In genomic region chr2:172999630-173000284, GRCm38 (mm10) we compare ENCODE assay signal across 8 mouse cellular contexts. TPM values are rescaled to one million over a fixed set of nuclear protein-coding genes. Genes with fewer than 3 reads are reported as not detected.
DNase-seq lines count a peak whose midpoint lies in the region; ATAC-seq lines count a peak whose summit lies in the region.

TSS of gene Rae1 (plus strand) at chr2:173000117.

- H3K27me3 ChIP-seq in hindbrain, embryonic 15.5 days: peaks cover 5% of the 10 kb centered on the region; the same call in 1 of the 2 replicates

- peaks cover 18% of the 10 kb centered on the region for H3K36me3 ChIP-seq in hindbrain, embryonic 15.5 days

- ATAC-seq in hindbrain, embryonic 15.5 days (ENCODE audit: low FRiP score, low read depth): peak; percentile 97

- H3K4me3 ChIP-seq in hindbrain, embryonic 15.5 days: peak within 1 kb of the TSS; percentile 83

- peak within 1 kb of the TSS; percentile 82 for H3K4me2 ChIP-seq in hindbrain, embryonic 15.5 days

- H3K9me3 ChIP-seq in hindbrain, embryonic 15.5 days: no peaks in the 10 kb centered on the region

- 0% methylated on average over 45 of the region's 45 CpGs for WGBS in hindbrain, embryonic 15.5 days

- peaks cover 15% of the 10 kb centered on the region for H3K4me1 ChIP-seq in hindbrain, embryonic 15.5 days (replicated peaks)

- peak; percentile 98 for DNase-seq in R1 (ENCODE audit: low read depth, low spot score)
- peak; percentile 99 for DNase-seq in cerebellum, postnatal 25 days
- peak; percentile 99 for DNase-seq in frontal cortex, postnatal 36 days (ENCODE audit: low spot score in 2 of 2)
- peak; percentile 98 for DNase-seq in left cerebral cortex, adult 11 months (ENCODE audit: low spot score)
- DNase-seq in lung, postnatal 4 days: peak; percentile 99
- peak; percentile 98 for DNase-seq in retina, postnatal 7 days (ENCODE audit: low read depth, low spot score)
- DNase-seq in urinary bladder, adult 2 months (ENCODE audit: low spot score): peak; percentile 99

- H3K27ac ChIP-seq in hindbrain, embryonic 15.5 days (replicated peaks): peak within 1 kb of the TSS; percentile 86

- H3K9ac ChIP-seq in hindbrain, embryonic 15.5 days: peak within 1 kb of the TSS; percentile 90

RNA-seq across cellular contexts. Expression of gene Rae1, which starts in this region (rescaled TPM):
- polyA plus RNA-seq in hindbrain, embryonic 15.5 days (2015; fragmentation: Nextera tagmentation; extraction: Ambion mirVana): 111 and 112 TPM in 2 replicates
- 51.7 and 64.4 TPM in 2 replicates for polyA plus RNA-seq in urinary bladder, adult 2 months (2012; rRNA removed)

Comparison
In these comparisons a context has a peak if more than half of its experiments do, and no peak if none do; other contexts are left out.
1. Peak in every context shown above with its lines: DNase-seq, ATAC-seq, H3K4me3 ChIP-seq and H3K27ac ChIP-seq.